Mouse (Mus musculus) brain, embryonic 14.5 days (tissue): ENCODE data around the gene Fv1.

Experiments used
- CTCF ChIP-seq: fragments of 200-500 bp; IDR thresholded peaks from 2 replicates; pipeline ENCODE4 v1.5.1; 2012; ENCODE audit warnings: inconsistent platforms, mild to moderate bottlenecking, moderate library complexity, borderline replicate concordance; ENCODE audit not compliant: insufficient read depth, insufficient read length; ENCODE audit errors: extremely low read depth
- POLR2A ChIP-seq: fragments of 200-500 bp; IDR thresholded peaks from 2 replicates; pipeline ENCODE4 v1.6.1; 2012; ENCODE audit warnings: mild to moderate bottlenecking, inconsistent platforms, borderline replicate concordance; ENCODE audit not compliant: poor library complexity, insufficient read depth, insufficient read length, severe bottlenecking; ENCODE audit errors: extremely low read depth

GRCm38 (mm10) chr4:147824389-147824788, 44.4 kb upstream of the Fv1 start:
- TF ChIP-seq POLR2A (no peak), CTCF (no peak)
